Mouse (Mus musculus): ENCODE data around the gene Pard3.

DNA sequence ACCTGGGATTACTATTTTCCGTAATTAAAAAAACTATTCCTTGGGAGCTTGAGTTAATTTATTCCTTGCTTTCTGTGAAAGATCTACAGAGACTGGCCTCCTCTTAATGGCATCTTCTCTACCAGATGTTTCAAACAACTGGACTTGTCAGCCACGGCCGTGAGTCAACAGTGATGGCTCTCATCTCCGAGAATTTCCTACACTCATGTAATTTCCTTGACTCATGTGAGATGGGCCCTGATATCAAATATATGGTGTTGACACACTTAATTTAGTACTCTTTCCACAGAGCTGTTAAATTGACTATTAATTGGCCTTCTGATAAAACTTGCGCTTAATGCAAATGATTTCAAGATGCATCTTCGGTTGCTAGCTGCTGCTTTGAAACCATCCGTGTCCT lies 198.3 kb downstream of the Pard3 start:
- no peak for TF ChIP-seq CTCF (IDR thresholded peaks at IDR 0.05; ENCODE audit: low read depth)
- TF ChIP-seq EP300 (optimal IDR thresholded peaks at IDR 0.05) = no peak

All from stomach, postnatal 0 days (tissue).